Mouse (Mus musculus): ENCODE measurements around the gene Ace3.

- TF ChIP-seq CTCF (IDR thresholded peaks at IDR 0.05; ENCODE audit: control insufficient read depth, insufficient read depth, insufficient read length) (no peak), USF1 (IDR thresholded peaks at IDR 0.05; ENCODE audit: low read depth) (no peak), MYOD1 (IDR thresholded peaks at IDR 0.05; ENCODE audit: control insufficient read depth, insufficient read length, low read depth) (no peak), FOSL1 (IDR thresholded peaks at IDR 0.05; ENCODE audit: insufficient read depth, low read length, poor library complexity, severe bottlenecking) (no peak), MAX (IDR thresholded peaks at IDR 0.05) (no peak), CEBPB (IDR thresholded peaks at IDR 0.05; ENCODE audit: low read depth) (no peak)
These were observed 31.3 kb downstream of the Ace3 start for GRCm38 (mm10) chr11:106025774-106026173.
